Mouse (Mus musculus): ENCODE data around the gene Fam83b. TPM values are rescaled to one million over a fixed set of nuclear protein-coding genes. Genes with fewer than 3 reads are reported as not detected.

Gene Fam83b
- polyA plus RNA-seq, 1 experiment, result not detected

DNA sequence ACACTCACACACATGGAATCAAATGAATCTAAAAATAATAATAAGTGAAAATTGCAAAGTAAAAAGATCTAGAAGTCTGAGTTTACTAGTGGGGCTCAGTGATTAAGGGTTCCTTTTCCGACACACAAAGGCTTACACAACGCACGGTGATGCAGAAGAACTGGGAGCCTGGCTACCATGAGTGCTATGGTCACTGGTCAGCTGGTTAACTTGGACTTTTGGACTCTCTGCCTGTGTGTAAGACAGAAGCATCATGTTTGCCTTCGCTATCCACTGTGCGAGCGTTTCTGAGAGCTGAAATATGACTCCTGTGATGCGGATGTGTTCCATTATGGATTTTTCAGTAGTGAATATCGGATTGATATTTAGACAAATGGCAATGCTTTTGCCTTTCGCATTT, 30.9 kb downstream of the Fam83b start:
- TF ChIP-seq TAL1 (IDR thresholded peaks at IDR 0.05; ENCODE audit: low read length), result no peak
- no peak for TF ChIP-seq GATA1 (IDR thresholded peaks at IDR 0.05; ENCODE audit: low read length)
- Histone ChIP-seq H3K4me3 (replicated peaks) (no peak overlapping the region), H3K27me3 (ENCODE audit: control insufficient read depth) (no peaks in the 10 kb centered on the region), H3K9me3 (ENCODE audit: control insufficient read depth, low read length) (no peaks in the 10 kb centered on the region), H3K4me1 (ENCODE audit: control insufficient read depth) (no peaks in the 10 kb centered on the region), H3K36me3 (ENCODE audit: control insufficient read depth) (no peaks in the 10 kb centered on the region)

DNA sequence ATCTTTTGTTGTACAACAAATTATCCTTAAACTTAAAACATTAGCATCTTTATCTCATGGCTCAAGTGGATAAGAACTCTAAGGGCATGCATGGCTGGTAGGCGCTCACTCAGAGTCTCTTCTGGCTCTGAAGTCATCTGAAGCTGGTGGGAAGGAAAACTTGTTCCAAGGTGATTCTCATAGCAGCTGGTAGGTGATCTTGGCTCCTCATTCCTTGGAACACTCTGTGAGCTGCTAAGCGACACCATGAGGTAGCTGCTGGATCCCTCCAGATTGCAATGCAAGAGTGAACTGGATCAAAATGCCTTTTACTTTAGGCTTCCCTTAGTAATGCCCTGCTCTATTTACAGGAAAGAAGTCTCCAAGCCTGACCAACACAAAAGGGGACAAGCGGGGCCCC, 34.5 kb downstream of the Fam83b start:
- H3K4me3 ChIP-seq (replicated peaks), result no peak overlapping the region
- no peaks in the 10 kb centered on the region for H3K36me3 ChIP-seq (ENCODE audit: control insufficient read depth)
- no peaks in the 10 kb centered on the region for H3K27me3 ChIP-seq (ENCODE audit: control insufficient read depth)
- H3K4me1 ChIP-seq (ENCODE audit: control insufficient read depth), result no peaks in the 10 kb centered on the region
- no peak for TF ChIP-seq GATA1 (IDR thresholded peaks at IDR 0.05; ENCODE audit: low read length)
- TF ChIP-seq TAL1 (IDR thresholded peaks at IDR 0.05; ENCODE audit: low read length), result no peak
- H3K9me3 ChIP-seq (ENCODE audit: control insufficient read depth, low read length), result no peaks in the 10 kb centered on the region

DNA sequence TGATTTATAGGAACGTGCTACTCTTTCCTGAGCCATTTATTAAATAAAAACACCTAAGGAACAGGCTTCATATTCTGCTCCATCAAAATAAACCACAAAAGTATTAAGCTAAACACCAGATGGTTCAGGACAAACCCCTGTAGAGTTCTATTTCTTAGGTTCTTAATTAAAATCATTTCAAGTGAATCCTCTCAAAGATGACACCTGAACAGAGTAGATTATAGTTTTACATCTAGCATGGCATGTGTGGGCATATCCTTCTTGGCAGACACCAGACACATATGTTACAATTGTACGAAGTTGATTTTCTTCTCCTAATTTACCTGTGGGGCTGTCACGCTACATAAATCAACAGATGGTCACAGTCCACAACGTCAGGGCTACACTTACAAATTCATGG, 35.5 kb downstream of the Fam83b start:
- no peak overlapping the region for H3K4me3 ChIP-seq (replicated peaks)
- TF ChIP-seq GATA1 (IDR thresholded peaks at IDR 0.05; ENCODE audit: low read length) (no peak), TAL1 (IDR thresholded peaks at IDR 0.05; ENCODE audit: low read length) (no peak)
- no peaks in the 10 kb centered on the region for H3K27me3 ChIP-seq (ENCODE audit: control insufficient read depth)
- no peaks in the 10 kb centered on the region for H3K9me3 ChIP-seq (ENCODE audit: control insufficient read depth, low read length)
- no peaks in the 10 kb centered on the region for H3K36me3 ChIP-seq (ENCODE audit: control insufficient read depth)
- no peaks in the 10 kb centered on the region for H3K4me1 ChIP-seq (ENCODE audit: control insufficient read depth)

DNA sequence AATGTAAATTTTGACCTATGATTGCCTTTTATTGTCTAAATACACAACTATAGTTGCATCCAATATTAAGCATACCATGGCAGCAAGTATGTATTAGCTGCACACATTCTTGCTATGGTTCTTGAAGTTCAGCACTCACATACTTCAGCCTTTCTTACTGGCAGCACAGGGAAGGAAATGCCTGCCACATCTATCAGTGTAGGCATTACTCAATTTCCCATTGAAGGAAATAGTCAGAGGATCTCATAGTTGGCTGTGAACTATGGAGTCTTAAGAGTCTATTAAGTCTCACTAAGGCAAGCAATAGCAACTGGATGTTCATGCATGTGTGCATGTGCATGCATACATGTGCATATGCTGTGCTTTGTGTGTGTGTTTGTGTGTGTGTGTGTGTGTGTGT, 41.3 kb downstream of the Fam83b start:
- Histone ChIP-seq H3K9me3 (ENCODE audit: control insufficient read depth, low read length) (no peaks in the 10 kb centered on the region), H3K4me1 (ENCODE audit: control insufficient read depth) (no peaks in the 10 kb centered on the region), H3K4me3 (replicated peaks) (no peak overlapping the region), H3K27me3 (ENCODE audit: control insufficient read depth) (no peaks in the 10 kb centered on the region), H3K36me3 (ENCODE audit: control insufficient read depth) (no peaks in the 10 kb centered on the region)
- TF ChIP-seq GATA1 (IDR thresholded peaks at IDR 0.05; ENCODE audit: low read length) (no peak), TAL1 (IDR thresholded peaks at IDR 0.05; ENCODE audit: low read length) (no peak)

DNA sequence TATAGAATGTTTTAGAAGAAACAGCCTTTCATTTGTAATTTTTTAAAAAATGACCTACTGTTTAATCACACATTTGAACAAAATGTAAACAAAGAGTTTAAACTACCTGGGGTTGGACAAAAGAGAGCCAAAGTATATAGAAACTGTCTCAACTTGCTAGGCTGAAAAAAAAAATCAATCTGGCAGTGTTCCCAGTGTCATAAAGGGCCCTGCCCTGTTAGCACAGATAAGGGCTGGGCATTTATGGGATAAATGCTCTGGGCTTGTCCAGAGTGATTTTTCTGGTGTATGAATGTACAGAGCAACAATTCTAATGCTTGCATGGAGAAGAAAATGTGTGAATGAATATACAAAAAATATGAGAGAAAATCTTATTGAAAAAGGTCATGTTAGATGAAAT, 43.8 kb downstream of the Fam83b start:
- Histone ChIP-seq H3K4me3 (replicated peaks) (no peak overlapping the region), H3K36me3 (ENCODE audit: control insufficient read depth) (no peaks in the 10 kb centered on the region), H3K9me3 (ENCODE audit: control insufficient read depth, low read length) (no peaks in the 10 kb centered on the region), H3K4me1 (ENCODE audit: control insufficient read depth) (no peaks in the 10 kb centered on the region), H3K27me3 (ENCODE audit: control insufficient read depth) (no peaks in the 10 kb centered on the region)
- TF ChIP-seq GATA1 (IDR thresholded peaks at IDR 0.05; ENCODE audit: low read length) (no peak), TAL1 (IDR thresholded peaks at IDR 0.05; ENCODE audit: low read length) (no peak)

DNA sequence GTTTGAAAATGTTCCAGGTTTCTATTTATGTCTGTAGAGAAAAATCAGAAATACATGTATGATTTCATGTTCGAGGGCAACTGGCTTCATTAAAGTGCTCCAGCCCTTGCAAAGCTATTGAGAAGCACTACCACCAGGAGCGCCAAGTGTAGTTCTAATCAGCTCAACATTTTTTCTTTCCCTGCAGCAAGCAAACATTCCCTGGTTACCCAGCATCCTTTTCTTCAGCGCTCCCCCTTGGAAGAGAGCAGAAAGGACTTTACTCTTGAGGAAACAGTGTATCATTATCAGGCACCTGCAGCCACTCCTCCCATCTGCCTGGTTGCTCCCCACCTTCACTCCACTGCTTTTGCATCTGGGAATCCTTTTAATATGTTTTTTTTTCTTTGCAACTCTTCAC, 45.3 kb downstream of the Fam83b start:
- H3K4me3 ChIP-seq (replicated peaks), result no peak overlapping the region
- no peaks in the 10 kb centered on the region for H3K36me3 ChIP-seq (ENCODE audit: control insufficient read depth)
- H3K4me1 ChIP-seq (ENCODE audit: control insufficient read depth), result no peaks in the 10 kb centered on the region
- no peaks in the 10 kb centered on the region for H3K27me3 ChIP-seq (ENCODE audit: control insufficient read depth)
- H3K9me3 ChIP-seq (ENCODE audit: control insufficient read depth, low read length), result no peaks in the 10 kb centered on the region
- no peak for TF ChIP-seq TAL1 (IDR thresholded peaks at IDR 0.05; ENCODE audit: low read length)
- TF ChIP-seq GATA1 (IDR thresholded peaks at IDR 0.05; ENCODE audit: low read length), result no peak

DNA sequence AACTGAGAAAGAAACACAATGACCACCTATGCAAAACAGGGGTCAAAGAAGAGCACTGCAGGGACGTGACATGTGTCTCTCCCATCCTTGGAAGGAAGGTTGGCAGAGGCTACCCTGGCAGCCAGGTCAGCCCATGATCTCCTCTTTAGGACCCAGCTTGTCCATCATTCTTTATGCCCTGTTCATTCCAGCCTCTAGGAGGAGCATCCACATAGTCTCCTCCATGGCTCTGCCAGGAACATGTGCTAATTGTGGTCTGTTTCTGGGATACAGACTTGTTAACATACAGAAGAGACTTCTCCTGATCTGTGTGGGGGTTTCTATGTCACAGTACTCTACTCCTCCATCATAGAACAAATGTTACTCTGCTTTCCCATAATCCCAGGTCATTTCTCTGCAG, 48.3 kb downstream of the Fam83b start:
- H3K36me3 ChIP-seq (ENCODE audit: control insufficient read depth), result no peaks in the 10 kb centered on the region
- no peak for TF ChIP-seq GATA1 (IDR thresholded peaks at IDR 0.05; ENCODE audit: low read length)
- no peak for TF ChIP-seq TAL1 (IDR thresholded peaks at IDR 0.05; ENCODE audit: low read length)
- H3K4me3 ChIP-seq (replicated peaks), result no peak overlapping the region
- H3K27me3 ChIP-seq (ENCODE audit: control insufficient read depth), result no peaks in the 10 kb centered on the region
- no peaks in the 10 kb centered on the region for H3K4me1 ChIP-seq (ENCODE audit: control insufficient read depth)
- H3K9me3 ChIP-seq (ENCODE audit: control insufficient read depth, low read length), result no peaks in the 10 kb centered on the region

DNA sequence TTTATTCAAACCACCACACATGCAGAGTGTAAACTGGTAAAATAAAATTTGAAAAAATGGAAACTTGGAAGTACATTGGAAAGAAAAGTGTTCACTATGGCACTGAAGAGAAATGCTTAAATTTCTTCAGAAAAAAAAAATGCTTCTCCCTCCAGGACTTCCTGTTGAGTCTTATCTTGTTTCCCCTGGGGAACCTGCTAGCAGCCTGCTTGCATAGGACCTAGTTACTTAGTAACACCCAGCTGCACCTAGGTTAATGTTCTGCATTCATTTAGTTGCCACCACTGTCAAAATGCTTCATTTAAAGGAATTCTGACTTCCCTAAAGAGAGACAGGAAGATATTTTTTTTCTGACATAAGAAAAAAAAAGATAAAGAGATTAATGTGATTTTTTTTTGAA, 61.3 kb downstream of the Fam83b start:
- Histone ChIP-seq H3K4me3 (replicated peaks) (no peak overlapping the region), H3K9me3 (ENCODE audit: control insufficient read depth, low read length) (no peaks in the 10 kb centered on the region)
- TF ChIP-seq GATA1 (IDR thresholded peaks at IDR 0.05; ENCODE audit: low read length), result no peak
- no peak for TF ChIP-seq TAL1 (IDR thresholded peaks at IDR 0.05; ENCODE audit: low read length)

DNA sequence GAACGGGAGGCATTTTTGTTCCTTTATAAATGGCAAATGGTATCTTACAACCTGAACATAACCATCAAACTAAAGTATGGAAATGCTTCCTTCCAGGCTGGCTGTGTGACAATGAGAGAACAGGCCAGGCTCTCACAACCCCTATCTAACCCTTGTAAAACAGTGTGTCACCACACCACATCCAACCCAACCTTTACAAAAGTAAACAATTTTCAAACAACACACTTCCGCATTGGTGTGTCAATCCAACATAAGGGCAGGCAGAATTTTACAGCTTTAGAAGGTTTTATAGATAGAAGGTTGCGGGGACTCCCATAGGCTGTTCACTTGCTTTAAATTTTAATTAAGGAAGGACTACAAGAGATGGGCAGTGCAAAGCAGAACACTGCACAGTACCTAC, 77.2 kb downstream of the Fam83b start:
- no peak overlapping the region for H3K4me3 ChIP-seq (replicated peaks)
- no peaks in the 10 kb centered on the region for H3K36me3 ChIP-seq (ENCODE audit: control insufficient read depth)
- H3K27me3 ChIP-seq (ENCODE audit: control insufficient read depth), result no peaks in the 10 kb centered on the region
- H3K9me3 ChIP-seq (ENCODE audit: control insufficient read depth, low read length), result peaks cover 6% of the 10 kb centered on the region
- H3K4me1 ChIP-seq (ENCODE audit: control insufficient read depth), result no peaks in the 10 kb centered on the region
- no peak for TF ChIP-seq TAL1 (IDR thresholded peaks at IDR 0.05; ENCODE audit: low read length)
- no peak for TF ChIP-seq GATA1 (IDR thresholded peaks at IDR 0.05; ENCODE audit: low read length)

More for the DNA sequence above, 61.3 kb downstream of the Fam83b start:
- H3K36me3 ChIP-seq (ENCODE audit: control insufficient read depth), result no peaks in the 10 kb centered on the region
- H3K27me3 ChIP-seq (ENCODE audit: control insufficient read depth), result no peaks in the 10 kb centered on the region
- H3K4me1 ChIP-seq (ENCODE audit: control insufficient read depth), result no peaks in the 10 kb centered on the region

DNA sequence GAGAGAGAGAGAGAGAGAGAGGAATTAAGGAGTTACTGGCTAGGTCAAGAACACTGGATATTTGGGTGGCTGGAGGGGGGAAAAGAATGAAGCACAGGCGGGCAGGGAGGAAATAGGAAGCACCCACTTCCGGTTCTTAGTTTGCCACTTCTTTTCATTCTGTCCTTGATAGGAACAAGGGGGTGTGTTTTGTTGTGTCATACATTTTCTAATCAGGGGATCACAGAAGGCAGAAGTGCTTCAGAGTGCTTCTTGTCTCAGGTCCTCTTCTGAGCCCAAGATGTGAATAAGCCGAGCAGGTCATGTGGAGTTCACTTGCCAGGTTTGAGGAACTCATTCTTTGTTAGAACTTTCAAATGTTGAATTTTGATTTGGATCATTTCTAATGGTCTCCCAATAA, 86.8 kb downstream of the Fam83b start:
- TF ChIP-seq TAL1 (IDR thresholded peaks at IDR 0.05; ENCODE audit: low read length) (no peak), GATA1 (IDR thresholded peaks at IDR 0.05; ENCODE audit: low read length) (no peak)
- no peaks in the 10 kb centered on the region for H3K27me3 ChIP-seq (ENCODE audit: control insufficient read depth)
- no peaks in the 10 kb centered on the region for H3K4me1 ChIP-seq (ENCODE audit: control insufficient read depth)
- H3K36me3 ChIP-seq (ENCODE audit: control insufficient read depth), result no peaks in the 10 kb centered on the region
- H3K4me3 ChIP-seq (replicated peaks), result no peak overlapping the region
- no peaks in the 10 kb centered on the region for H3K9me3 ChIP-seq (ENCODE audit: control insufficient read depth, low read length)

All from erythroblast, embryonic 14.5 days (primary cell).